Mouse (Mus musculus): Measurements from ENCODE around the gene Idnk. TPM values are rescaled to one million over a fixed set of nuclear protein-coding genes. Genes with fewer than 3 reads are reported as not detected.

The Idnk gene
- 10 to 100 TPM; 22.3 to 25.1 TPM for total RNA-seq (2021)

GRCm38 (mm10) chr13:58157447-58158098 lies at the start of gene Idnk:
Gene Idnk (plus strand): TSS chr13:58157649.
- intact Hi-C loops (cut with DNase I) = loop anchor here (5.0 to 10.0 kb wide), 2 partner anchors 230 to 427 kb away; partner anchors contain the start of gene 2210016F16Rik
- DNase-seq (ENCODE audit: extremely low spot score in 1 of 2, low spot score in 2 of 2) = peak; percentile 72 to 93

- intact Hi-C loops (cut with DNase I) = loop anchor here (5.0 kb wide), 2 partner anchors 79 to 99 kb away; no protein-coding TSS in a partner anchor
- no peak for DNase-seq (ENCODE audit: extremely low spot score in 1 of 2, low spot score in 2 of 2)
These were observed 46.1 kb upstream of the Idnk start for GRCm38 (mm10) chr13:58111306-58111705.

- intact Hi-C loops (cut with DNase I) = loop anchor here (5.0 kb wide), 2 partner anchors 80 to 100 kb away; no protein-coding TSS in a partner anchor
- DNase-seq (ENCODE audit: extremely low spot score in 1 of 2, low spot score in 2 of 2) = no peak
These were observed 45.3 kb upstream of the Idnk start for GRCm38 (mm10) chr13:58112191-58112590.

- DNase-seq (ENCODE audit: extremely low spot score in 1 of 2, low spot score in 2 of 2) = no peak
- intact Hi-C loops (cut with DNase I) = loop anchor here (5.0 kb wide), 2 partner anchors 80 to 100 kb away; no protein-coding TSS in a partner anchor
These were observed 44.8 kb upstream of the Idnk start for GRCm38 (mm10) chr13:58112601-58113041.

GRCm38 (mm10) chr13:58113061-58113900 lies 44.2 kb upstream of the Idnk start, which contains the start of gene Klhl3:
Gene Klhl3 (minus strand): TSS chr13:58113592.
- intact Hi-C loops (cut with DNase I) = loop anchor here (5.0 kb wide), 2 partner anchors 81 to 101 kb away; no protein-coding TSS in a partner anchor
- DNase-seq (ENCODE audit: extremely low spot score in 1 of 2, low spot score in 2 of 2) = peak; percentile 76 to 90

GRCm38 (mm10) chr13:58115227-58115626 lies 42.2 kb upstream of the Idnk start:
- no peak for DNase-seq (ENCODE audit: extremely low spot score in 1 of 2, low spot score in 2 of 2)
- intact Hi-C loops (cut with DNase I) = no loop called here

- intact Hi-C loops (cut with DNase I) = no loop called here
- no peak for DNase-seq (ENCODE audit: extremely low spot score in 1 of 2, low spot score in 2 of 2)
These were observed 40.6 kb upstream of the Idnk start for GRCm38 (mm10) chr13:58116801-58117200.

GRCm38 (mm10) chr13:58117318-58118017 lies 40.0 kb upstream of the Idnk start:
- intact Hi-C loops (cut with DNase I) = no loop called here
- peak in 1 of 2 experiments; percentile 79 for DNase-seq (ENCODE audit: extremely low spot score in 1 of 2, low spot score in 2 of 2)

GRCm38 (mm10) chr13:58122786-58123297 lies 34.6 kb upstream of the Idnk start:
- DNase-seq (ENCODE audit: extremely low spot score in 1 of 2, low spot score in 2 of 2) = no peak
- intact Hi-C loops (cut with DNase I) = no loop called here

- DNase-seq (ENCODE audit: extremely low spot score in 1 of 2, low spot score in 2 of 2) = no peak
- intact Hi-C loops (cut with DNase I) = no loop called here
These were observed 34.1 kb upstream of the Idnk start for GRCm38 (mm10) chr13:58123381-58123780.

GRCm38 (mm10) chr13:58124278-58124677 lies 33.2 kb upstream of the Idnk start:
- DNase-seq (ENCODE audit: extremely low spot score in 1 of 2, low spot score in 2 of 2) = no peak
- intact Hi-C loops (cut with DNase I) = no loop called here

- no peak for DNase-seq (ENCODE audit: extremely low spot score in 1 of 2, low spot score in 2 of 2)
- intact Hi-C loops (cut with DNase I) = no loop called here
These were observed 32.5 kb upstream of the Idnk start for GRCm38 (mm10) chr13:58124989-58125388.

- no peak for DNase-seq (ENCODE audit: extremely low spot score in 1 of 2, low spot score in 2 of 2)
These were observed 31.3 kb upstream of the Idnk start for GRCm38 (mm10) chr13:58126126-58126525.

GRCm38 (mm10) chr13:58126862-58127765 lies 30.3 kb upstream of the Idnk start:
- peak in 1 of 2 experiments; percentile 40 for DNase-seq (ENCODE audit: extremely low spot score in 1 of 2, low spot score in 2 of 2)
- intact Hi-C loops (cut with DNase I) = no loop called here

More at GRCm38 (mm10) chr13:58126126-58126525, 31.3 kb upstream of the Idnk start:
- intact Hi-C loops (cut with DNase I) = no loop called here

GRCm38 (mm10) chr13:58127766-58128361 lies 29.6 kb upstream of the Idnk start:
- intact Hi-C loops (cut with DNase I) = no loop called here

GRCm38 (mm10) chr13:58128396-58128767 lies 29.1 kb upstream of the Idnk start, which contains the start of gene Hnrnpa0:
Gene Hnrnpa0 (minus strand): TSS chr13:58128556.
- intact Hi-C loops (cut with DNase I) = no loop called here
- DNase-seq (ENCODE audit: extremely low spot score in 1 of 2, low spot score in 2 of 2) = peak; percentile 89 to 98

More at GRCm38 (mm10) chr13:58127766-58128361, 29.6 kb upstream of the Idnk start:
- peak; percentile 45 to 79 for DNase-seq (ENCODE audit: extremely low spot score in 1 of 2, low spot score in 2 of 2)

Measured in left cerebral cortex, postnatal 10 days (tissue).